Mouse (Mus musculus) liver (tissue): ENCODE data around the gene Egfl8.

ENCODE experiments used
- DNase-seq: peaks from one replicate; pipeline ENCODE4 v3.0.0-alpha.2; 2020; ENCODE audit warnings: mixed read lengths

The Egfl8 gene

GRCm38 (mm10) chr17:34648141-34648890 is 32.5 kb upstream of the Egfl8 start:
- DNase-seq, result no peak

DNA sequence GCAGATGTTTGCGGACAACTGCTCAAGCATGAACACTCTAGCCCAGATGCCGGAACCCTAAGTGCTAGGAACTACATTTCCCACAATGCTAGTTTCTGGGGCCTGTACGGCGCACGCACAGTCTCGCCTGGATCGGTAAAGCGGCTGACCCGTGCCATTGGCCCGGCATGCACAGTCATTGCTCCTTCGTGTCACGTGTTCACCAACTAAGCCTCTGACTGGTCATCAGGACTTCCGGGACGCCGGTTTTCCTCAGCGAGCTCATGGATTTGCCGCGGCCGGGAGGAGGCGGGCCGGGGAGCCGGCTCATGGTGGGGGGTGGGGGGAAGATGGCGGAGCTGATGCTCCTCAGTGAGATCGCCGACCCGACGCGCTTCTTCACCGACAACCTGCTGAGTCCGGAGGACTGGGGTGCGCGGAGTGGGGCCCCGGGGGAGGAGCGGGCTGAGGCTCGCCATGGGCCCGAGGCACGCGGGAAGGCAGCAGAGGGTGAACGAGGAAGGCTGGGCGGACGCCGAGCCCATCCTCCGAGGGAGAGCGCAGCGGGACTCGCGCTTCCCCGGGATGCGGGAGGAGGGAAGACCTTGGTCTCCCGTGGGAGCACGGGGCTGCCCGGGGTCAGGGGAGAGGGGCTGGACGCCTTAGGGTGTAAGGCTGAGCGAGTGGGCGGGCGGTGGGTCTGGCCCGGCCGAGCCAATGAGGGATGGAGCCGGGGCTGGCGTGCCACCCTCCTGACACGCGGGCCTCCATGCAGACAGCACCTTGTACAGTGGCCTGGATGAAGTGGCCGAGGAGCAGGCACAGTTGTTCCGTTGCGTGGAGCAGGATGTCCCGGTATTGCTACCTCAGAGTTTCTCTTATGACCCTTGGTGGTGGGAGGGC is 31.4 kb upstream of the Egfl8 start, which contains the start of gene Atf6b:
Gene Atf6b, plus strand, starts transcription at position 241 of the 882 bp plus-strand sequence.
- DNase-seq, result peak; percentile 96

DNA sequence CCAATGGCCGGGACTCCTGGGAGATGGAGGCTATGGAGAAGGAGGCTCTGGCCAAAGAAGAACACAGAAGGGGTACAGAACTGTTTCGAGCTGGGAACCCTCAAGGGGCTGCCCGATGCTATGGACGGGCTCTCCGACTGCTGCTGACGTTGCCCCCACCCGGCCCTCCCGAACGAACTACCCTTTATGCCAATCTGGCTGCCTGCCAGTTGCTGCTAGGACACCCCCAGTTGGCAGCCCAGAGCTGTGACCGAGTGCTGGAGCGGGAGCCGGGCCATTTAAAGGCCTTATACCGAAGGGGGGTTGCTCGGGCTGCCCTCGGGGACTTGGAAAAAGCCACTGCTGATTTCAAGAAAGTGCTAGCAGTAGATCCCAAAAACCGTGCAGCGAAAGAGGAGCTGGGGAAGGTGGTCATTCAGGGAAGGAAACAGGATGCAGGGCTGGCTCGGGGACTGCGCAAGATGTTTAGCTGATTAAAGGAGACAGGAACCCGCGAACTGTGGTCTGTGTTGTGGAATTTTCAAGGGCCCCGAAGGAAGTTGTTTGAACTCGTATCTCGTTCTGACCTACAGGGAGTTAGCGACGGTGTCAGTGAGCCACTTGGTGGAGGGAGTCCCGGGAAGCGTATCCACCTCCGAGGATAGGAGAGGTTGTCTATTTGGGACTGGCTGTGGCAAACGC is 30.2 kb upstream of the Egfl8 start:
- DNase-seq, result no peak

- no peak for DNase-seq
These were observed 29.6 kb upstream of the Egfl8 start for GRCm38 (mm10) chr17:34645256-34645829.

- peak; percentile 89 for DNase-seq
These were observed 28.8 kb upstream of the Egfl8 start, which contains the start of gene Fkbpl for GRCm38 (mm10) chr17:34644608-34645007. Fkbpl (plus strand) TSS chr17:34644764.

DNA sequence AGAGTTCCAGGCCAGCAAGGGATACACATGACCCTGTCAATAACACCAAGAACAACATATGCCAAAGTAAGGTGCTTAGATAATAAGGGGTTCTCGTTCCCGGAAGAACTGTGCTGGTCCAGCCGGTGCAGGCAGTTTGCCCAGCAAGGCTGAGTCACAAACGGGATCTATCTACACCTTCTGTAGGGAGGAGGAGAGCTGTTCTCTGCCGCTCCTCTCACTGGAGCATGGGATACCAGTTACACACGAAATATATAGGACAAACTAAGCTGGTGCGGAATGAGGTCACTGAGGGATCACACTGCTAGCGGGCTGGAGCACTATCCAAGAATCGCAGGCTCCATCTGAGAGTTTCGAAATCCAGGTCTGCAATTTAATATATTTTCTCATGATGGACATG is 28.2 kb upstream of the Egfl8 start:
- DNase-seq, result no peak

DNA sequence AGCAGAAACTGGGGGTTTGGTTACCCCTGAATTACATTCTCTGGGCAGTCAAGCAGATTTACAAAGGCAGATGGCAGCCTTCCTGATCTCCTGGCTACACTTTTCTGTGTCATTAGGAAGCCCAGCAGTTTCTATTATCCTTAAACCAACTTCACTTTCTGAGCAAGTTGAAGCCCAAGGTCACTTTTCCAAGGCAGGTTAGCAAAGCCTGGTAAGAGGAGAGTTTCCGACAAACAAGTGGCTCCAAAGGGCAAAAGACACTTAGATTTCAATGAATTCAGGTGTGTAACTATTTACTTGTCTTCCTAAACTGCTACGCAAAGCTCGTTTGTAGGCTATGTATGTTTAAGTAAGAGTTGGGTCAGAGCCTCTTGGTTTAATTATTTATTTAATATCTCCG is 27.6 kb upstream of the Egfl8 start:
- no peak for DNase-seq

GRCm38 (mm10) chr17:34641945-34642344 is 26.2 kb upstream of the Egfl8 start:
- DNase-seq, result no peak

DNA sequence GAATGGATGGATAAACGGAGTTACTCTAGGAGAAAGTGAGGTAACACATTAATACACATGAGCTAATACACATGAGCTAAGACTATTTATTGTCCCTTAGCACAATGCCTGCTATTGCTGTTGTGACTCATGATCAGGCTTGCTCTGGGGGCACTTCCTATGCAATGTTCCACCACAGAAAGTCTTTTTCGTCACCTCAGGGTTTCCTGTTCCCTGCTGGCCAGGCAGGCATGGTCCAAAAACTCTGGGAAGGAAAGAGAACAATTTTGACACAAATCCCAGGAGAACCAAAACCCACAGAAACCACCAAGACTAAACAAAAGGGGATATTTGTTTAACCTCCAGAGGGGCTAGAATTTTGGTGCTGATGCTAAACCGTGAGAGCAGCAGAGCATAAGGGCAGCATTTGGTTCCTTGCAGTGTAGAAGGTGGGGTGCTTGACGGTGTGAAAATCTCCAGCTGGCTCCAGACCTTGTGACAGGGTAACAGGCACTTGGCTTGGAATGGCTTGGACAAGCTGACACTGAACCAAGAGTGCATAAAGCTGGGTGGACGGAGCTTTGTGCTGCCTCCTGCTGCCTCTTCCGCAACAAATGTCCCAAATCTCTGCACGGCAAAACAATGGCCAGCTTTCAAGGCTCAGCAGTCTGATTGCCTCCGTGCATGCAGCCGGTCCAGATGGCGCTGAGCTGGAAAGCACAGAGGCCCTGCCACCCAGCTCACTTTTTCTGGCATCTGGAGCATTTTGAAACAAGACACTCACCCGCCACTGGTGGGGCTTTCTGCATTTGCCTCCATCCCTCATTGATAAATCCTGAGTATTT is 25.2 kb upstream of the Egfl8 start:
- no peak for DNase-seq

GRCm38 (mm10) chr17:34639461-34640255 is 23.9 kb upstream of the Egfl8 start:
- DNase-seq, result no peak

DNA sequence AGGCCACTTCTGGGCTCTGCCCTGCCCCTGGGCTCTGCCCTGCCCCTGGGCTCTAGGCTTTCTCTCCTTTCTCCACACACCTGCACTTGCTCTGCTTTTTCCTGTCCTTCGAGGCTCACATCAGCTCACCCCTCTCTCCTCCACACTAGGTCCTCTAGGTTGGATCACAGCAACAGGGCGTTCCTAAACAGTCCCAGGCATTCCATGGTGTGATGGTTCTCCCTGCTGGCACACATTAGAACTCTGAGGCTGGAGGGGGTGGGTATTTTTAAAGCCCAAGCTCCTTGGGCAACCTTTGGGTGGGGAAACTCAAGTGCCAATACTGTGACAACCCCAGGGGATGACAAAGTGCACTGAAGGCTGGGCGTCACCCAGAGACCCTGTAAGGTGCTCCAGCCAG is 21.7 kb upstream of the Egfl8 start:
- no peak for DNase-seq

DNA sequence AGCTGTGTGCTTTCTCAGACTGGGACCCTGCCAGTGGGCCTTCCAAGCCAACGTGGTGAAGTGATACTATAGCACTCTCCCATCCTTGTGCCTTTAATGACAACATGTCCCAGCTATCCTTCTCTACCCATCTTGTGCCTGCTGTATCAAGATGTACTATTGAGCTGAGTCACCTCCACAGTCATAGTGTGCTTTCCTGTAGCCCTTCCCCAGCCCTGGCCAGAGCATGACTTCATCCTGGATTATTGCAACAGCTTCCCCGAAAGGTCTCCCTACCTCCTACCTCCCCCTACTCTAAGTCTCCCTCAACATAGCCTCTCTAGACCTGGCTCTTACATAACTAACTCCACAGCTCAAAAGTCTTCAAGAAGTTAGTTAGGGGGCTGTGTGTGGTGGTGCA is 19.9 kb upstream of the Egfl8 start:
- DNase-seq, result no peak

DNA sequence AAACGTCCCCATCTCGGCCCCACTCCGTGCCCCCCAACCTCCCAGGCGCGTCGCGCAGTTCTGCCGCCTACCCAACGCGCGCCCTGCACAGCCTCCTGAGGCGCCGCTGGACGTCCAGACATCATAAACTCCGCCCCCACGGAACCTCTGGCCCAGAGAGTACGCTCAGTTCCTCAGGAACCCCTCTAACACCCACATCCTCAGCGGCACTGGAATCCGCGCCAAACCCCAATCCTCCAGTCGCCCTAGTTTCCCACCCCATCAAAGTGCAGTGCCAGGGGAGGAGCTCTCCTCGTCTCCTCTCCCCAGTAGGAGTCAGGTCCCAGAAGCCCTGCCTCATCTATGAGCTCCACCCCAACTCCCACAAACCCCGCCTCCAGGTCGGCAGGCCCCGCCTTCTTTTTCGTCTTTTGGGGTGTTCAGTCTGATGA is 16.5 kb upstream of the Egfl8 start:
- peak; percentile 70 for DNase-seq

- no peak for DNase-seq
These were observed 15.9 kb upstream of the Egfl8 start for GRCm38 (mm10) chr17:34631647-34632046.

DNA sequence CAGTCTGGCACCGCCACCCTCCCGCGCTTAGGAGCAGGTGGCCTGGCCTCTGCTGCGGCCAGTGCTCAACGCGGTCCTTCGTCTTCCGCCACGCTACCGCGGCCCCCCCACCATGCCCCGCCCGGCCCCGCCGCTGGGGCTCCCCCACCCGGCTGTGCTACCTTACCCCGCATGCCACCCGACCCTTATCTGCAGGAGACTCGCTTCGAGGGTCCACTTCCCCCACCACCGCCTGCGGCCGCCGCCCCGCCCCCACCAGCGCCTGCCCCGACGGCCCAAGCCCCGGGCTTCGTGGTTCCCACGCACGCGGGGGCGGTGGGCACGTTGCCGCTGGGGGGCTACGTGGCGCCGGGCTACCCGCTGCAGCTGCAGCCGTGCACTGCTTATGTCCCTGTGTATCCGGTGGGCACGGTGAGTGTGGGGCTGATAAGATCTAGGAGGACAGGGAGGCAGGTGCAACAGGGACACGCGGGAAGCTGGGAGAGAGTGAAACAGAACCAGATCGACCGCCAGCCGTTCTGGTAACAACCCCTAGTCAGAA is 15.1 kb upstream of the Egfl8 start:
- no peak for DNase-seq

GRCm38 (mm10) chr17:34629796-34630603 is 14.2 kb upstream of the Egfl8 start:
- no peak for DNase-seq

GRCm38 (mm10) chr17:34629221-34629751 is 13.5 kb upstream of the Egfl8 start, which contains the start of gene Prrt1:
Prrt1 (plus strand) TSS chr17:34629533.
- DNase-seq, result no peak

DNA sequence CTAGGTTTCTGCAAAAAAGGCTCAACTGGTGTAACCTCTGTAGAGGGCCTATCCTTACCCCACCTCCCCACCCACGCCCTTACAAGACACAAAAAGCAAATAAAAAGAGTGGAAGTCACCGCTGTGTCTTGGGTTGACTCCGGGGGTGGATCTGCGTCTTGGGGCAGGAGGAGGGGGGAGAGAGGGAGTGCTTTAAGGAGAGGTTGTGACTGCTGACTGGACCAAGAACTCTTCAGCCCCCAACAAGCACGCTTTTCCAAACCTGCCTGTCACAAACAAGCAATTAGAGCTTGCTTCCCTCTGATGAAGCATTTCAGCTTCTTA is 12.8 kb upstream of the Egfl8 start:
- no peak for DNase-seq

DNA sequence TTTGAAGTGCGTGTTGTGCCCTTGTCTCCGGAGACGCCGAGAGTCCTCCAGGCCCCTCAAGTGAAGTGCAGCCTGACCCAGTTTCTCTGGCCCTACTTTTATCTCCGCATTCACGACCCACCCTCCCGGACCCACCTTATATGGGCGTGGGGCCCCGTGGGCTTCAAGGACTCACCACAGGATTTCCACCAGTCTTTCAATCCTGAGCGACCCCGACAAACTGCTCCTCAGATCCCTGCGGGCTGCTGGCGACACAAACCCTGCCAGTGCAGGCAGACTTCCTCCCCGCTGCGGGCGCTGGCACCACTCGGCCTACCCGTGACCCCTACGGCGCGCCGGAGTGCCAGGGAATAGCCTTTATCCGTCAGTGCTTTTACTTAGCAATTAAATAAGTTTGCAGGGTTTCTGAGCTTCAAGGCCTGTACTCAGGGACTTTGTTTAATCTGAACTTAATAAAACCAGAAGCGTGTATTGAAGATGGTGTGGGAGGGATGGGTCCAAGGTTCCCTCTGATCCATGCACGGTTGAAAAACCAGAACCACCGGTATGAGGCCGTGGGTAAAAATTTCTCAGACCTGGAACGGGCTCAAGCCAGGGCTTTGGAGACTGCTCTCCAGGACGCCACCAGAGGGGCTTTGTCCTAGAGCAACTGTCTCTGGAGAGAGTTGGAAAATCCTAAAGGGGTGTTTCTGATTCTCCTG is 12.3 kb upstream of the Egfl8 start, which contains the start of gene Ppt2:
Gene Ppt2, minus strand, starts transcription at position 568 of the 701 bp plus-strand sequence.
- peak; percentile 34 for DNase-seq
